Mouse (Mus musculus): Measurements from ENCODE around the gene Vmn1r222.
"Not testable (repeated sequence)": the region's sequence is repeated elsewhere in the genome, so short reads cannot be mapped to it uniquely, and the experiment has no call there.

Vmn1r222 gene

GRCm38 (mm10) chr13:23235847-23236246 lies at the start of gene Vmn1r222:
Gene Vmn1r222 (minus strand): TSS chr13:23235947.
- not testable (repeated sequence) for DNase-seq

- no peak for DNase-seq
Measured at GRCm38 (mm10) chr13:23285191-23285920, 49.6 kb upstream of the Vmn1r222 start.

GRCm38 (mm10) chr13:23279992-23280391 lies 44.2 kb upstream of the Vmn1r222 start:
- no peak for DNase-seq

GRCm38 (mm10) chr13:23279576-23279975 lies 43.8 kb upstream of the Vmn1r222 start:
- DNase-seq, result no peak

- DNase-seq, result no peak
Measured at GRCm38 (mm10) chr13:23270321-23271101, 34.8 kb upstream of the Vmn1r222 start.

- no peak for DNase-seq
Measured at GRCm38 (mm10) chr13:23269681-23270080, 33.9 kb upstream of the Vmn1r222 start.

GRCm38 (mm10) chr13:23269127-23269526 lies 33.4 kb upstream of the Vmn1r222 start:
- DNase-seq, result not testable (repeated sequence)

- not testable (repeated sequence) for DNase-seq
Measured at GRCm38 (mm10) chr13:23268606-23269005, 32.9 kb upstream of the Vmn1r222 start.

- DNase-seq, result no peak
Measured at GRCm38 (mm10) chr13:23258546-23259048, 22.9 kb upstream of the Vmn1r222 start.

GRCm38 (mm10) chr13:23246834-23247233 lies 11.1 kb upstream of the Vmn1r222 start, which contains the start of gene Vmn1r223:
Gene Vmn1r223 (plus strand): TSS chr13:23247134.
- not testable (repeated sequence) for DNase-seq

- DNase-seq, result not testable (repeated sequence)
Measured at GRCm38 (mm10) chr13:23213827-23214226, 21.9 kb downstream of the Vmn1r222 start, which contains the start of gene Vmn1r221. Gene Vmn1r221 (plus strand): TSS chr13:23214127.

GRCm38 (mm10) chr13:23203885-23204284 lies 31.9 kb downstream of the Vmn1r222 start:
- not testable (repeated sequence) for DNase-seq

- no peak for DNase-seq
Measured at GRCm38 (mm10) chr13:23187875-23188274, 47.9 kb downstream of the Vmn1r222 start, which contains the start of gene Vmn1r220. Gene Vmn1r220 (minus strand): TSS chr13:23187975.

Data from cerebellum, adult 8-10 months (tissue).